Mouse (Mus musculus) forebrain, embryonic 16.5 days (tissue): ENCODE data around the gene Prrc2c. TPM values are rescaled to one million over a fixed set of nuclear protein-coding genes. Genes with fewer than 3 reads are reported as not detected.
"Not testable (repeated sequence)": the region's sequence is repeated elsewhere in the genome, so short reads cannot be mapped to it uniquely, and the experiment has no call there.

Experiments used
- ATAC-seq: fragments of 200-750 bp; cut with Nextera tagmentation; 2 replicates; pipeline ENCODE4 v1.8.0; 2017; ENCODE audit warnings: mild to moderate bottlenecking, moderate library complexity
- H3K27ac ChIP-seq: fragments of 300-500 bp; sonication (generic); 2 replicates; pipeline ENCODE4 v1.5.1; 2014; ENCODE audit warnings: low read length, control low read depth
- H3K27me3 ChIP-seq: fragments of 300-500 bp; sonication (generic); replicated peaks from 2 replicates; pipeline ENCODE4 v1.6.1; 2014; ENCODE audit warnings: low read length; ENCODE audit not compliant: control insufficient read depth, insufficient read depth
- H3K36me3 ChIP-seq: fragments of 300-500 bp; sonication (generic); 2 replicates; pipeline ENCODE4 v1.6.1; 2014; ENCODE audit not compliant: control insufficient read depth, insufficient read depth
- H3K4me1 ChIP-seq: fragments of 300-500 bp; sonication (generic); replicated peaks from 2 replicates; pipeline ENCODE4 v1.6.1; 2014; ENCODE audit warnings: low read length; ENCODE audit not compliant: control insufficient read depth, insufficient read depth
- H3K4me2 ChIP-seq: fragments of 300-500 bp; sonication (generic); 2 replicates; pipeline ENCODE4 v1.6.1; 2014; ENCODE audit warnings: mild to moderate bottlenecking, low read length, control low read depth
- H3K4me3 ChIP-seq: fragments of 300-500 bp; sonication (generic); replicated peaks from 2 replicates; pipeline ENCODE4 v1.5.1; 2014; ENCODE audit warnings: mild to moderate bottlenecking, low read length, control low read depth
- H3K9ac ChIP-seq: fragments of 300-500 bp; sonication (generic); replicated peaks from 2 replicates; pipeline ENCODE4 v1.6.1; 2014; ENCODE audit warnings: low read depth, low read length, control low read depth
- H3K9me3 ChIP-seq: fragments of 300-500 bp; sonication (generic); 2 replicates; pipeline ENCODE4 v1.6.1; 2016; ENCODE audit warnings: low read length; ENCODE audit not compliant: control insufficient read depth
- WGBS: fragments of 180-500 bp; shearing (Covaris S2); extraction: QIAGEN DNeasy Blood & Tissue Kit; methylation state at CpG from one replicate; pipeline ENCODE4 v1.1.7; 2014; 5-methylcytosine and 5-hydroxymethylcytosine counted together
- polyA plus RNA-seq: library from polyadenylated mRNA; unstranded; fragments of >200 nt; fragmentation: Nextera tagmentation; extraction: Ambion mirVana; gene quantifications from 2 replicates; pipeline ENCODE4 v1.2.1, GENCODE M21; 2015

The Prrc2c gene
- polyA plus RNA-seq, result 123 and 134 TPM in 2 replicates

- Histone ChIP-seq H3K27ac (peak within 1 kb of the TSS; percentile 97), H3K4me1 (peaks cover 13% of the 10 kb centered on the region), H3K36me3 (no peaks in the 10 kb centered on the region), H3K4me2 (peak within 1 kb of the TSS; percentile 75), H3K27me3 (no peaks in the 10 kb centered on the region), H3K9ac (peak within 1 kb of the TSS; percentile 93), H3K9me3 (no peaks in the 10 kb centered on the region), H3K4me3 (peak within 1 kb of the TSS; percentile 85)
- WGBS, result under 1% methylated on average over 36 of the region's 36 CpGs
- peak; percentile 96 for ATAC-seq
Measured at GRCm38 (mm10) chr1:162740401-162740835, at the start of gene Prrc2c. TSS of gene Prrc2c (minus strand) at chr1:162740556.

GRCm38 (mm10) chr1:162785222-162785621 lies 44.9 kb upstream of the Prrc2c start:
- no peaks in the 10 kb centered on the region for H3K4me1 ChIP-seq
- H3K4me2 ChIP-seq, result no peak overlapping the region
- no peaks in the 10 kb centered on the region for H3K36me3 ChIP-seq
- no peak overlapping the region for H3K4me3 ChIP-seq
- ATAC-seq, result peak; percentile 38; the same call in 1 of the 2 replicates
- 58% methylated on average over 4 of the region's 4 CpGs for WGBS
- H3K27ac ChIP-seq, result no peak overlapping the region
- H3K27me3 ChIP-seq, result no peaks in the 10 kb centered on the region
- H3K9me3 ChIP-seq, result no peaks in the 10 kb centered on the region
- no peak overlapping the region for H3K9ac ChIP-seq

GRCm38 (mm10) chr1:162783669-162784248 lies 43.4 kb upstream of the Prrc2c start:
- Histone ChIP-seq H3K9ac (no peak overlapping the region), H3K9me3 (no peaks in the 10 kb centered on the region), H3K4me3 (no peak overlapping the region), H3K27ac (no peak overlapping the region), H3K4me1 (no peaks in the 10 kb centered on the region), H3K4me2 (no peak overlapping the region), H3K27me3 (no peaks in the 10 kb centered on the region), H3K36me3 (no peaks in the 10 kb centered on the region)
- ATAC-seq, result no peak
- 87% methylated on average over 7 of the region's 7 CpGs for WGBS

- not testable (repeated sequence) for H3K4me2 ChIP-seq, H3K27ac ChIP-seq, H3K4me1 ChIP-seq, H3K9ac ChIP-seq, H3K9me3 ChIP-seq, H3K4me3 ChIP-seq, ATAC-seq, H3K36me3 ChIP-seq, H3K27me3 ChIP-seq
- WGBS, result 94% methylated on average over 2 of the region's 2 CpGs
Measured at GRCm38 (mm10) chr1:162781035-162781434, 40.7 kb upstream of the Prrc2c start.

GRCm38 (mm10) chr1:162777943-162778538 lies 37.7 kb upstream of the Prrc2c start:
- 94% methylated on average over 5 of the region's 5 CpGs for WGBS

GRCm38 (mm10) chr1:162773661-162774060 lies 33.3 kb upstream of the Prrc2c start:
- H3K36me3 ChIP-seq, result no peaks in the 10 kb centered on the region
- ATAC-seq, result peak; percentile 93
- H3K4me3 ChIP-seq, result no peak overlapping the region
- H3K27me3 ChIP-seq, result no peaks in the 10 kb centered on the region
- no peak overlapping the region for H3K27ac ChIP-seq
- no peaks in the 10 kb centered on the region for H3K4me1 ChIP-seq
- no peaks in the 10 kb centered on the region for H3K9me3 ChIP-seq
- H3K4me2 ChIP-seq, result no peak overlapping the region
- 46% methylated on average over 4 of the region's 4 CpGs for WGBS
- no peak overlapping the region for H3K9ac ChIP-seq

More at GRCm38 (mm10) chr1:162777943-162778538, 37.7 kb upstream of the Prrc2c start:
- no peak overlapping the region for H3K4me3 ChIP-seq
- no peak for ATAC-seq
- no peaks in the 10 kb centered on the region for H3K9me3 ChIP-seq
- no peak overlapping the region for H3K9ac ChIP-seq
- H3K4me1 ChIP-seq, result no peaks in the 10 kb centered on the region
- no peak overlapping the region for H3K27ac ChIP-seq
- no peaks in the 10 kb centered on the region for H3K36me3 ChIP-seq
- no peaks in the 10 kb centered on the region for H3K27me3 ChIP-seq
- H3K4me2 ChIP-seq, result no peak overlapping the region

- H3K4me3 ChIP-seq, result no peak overlapping the region
- 60% methylated on average over 4 of the region's 4 CpGs for WGBS
- H3K4me1 ChIP-seq, result no peaks in the 10 kb centered on the region
- no peak overlapping the region for H3K9ac ChIP-seq
- no peaks in the 10 kb centered on the region for H3K27me3 ChIP-seq
- ATAC-seq, result no peak
- no peaks in the 10 kb centered on the region for H3K9me3 ChIP-seq
- H3K36me3 ChIP-seq, result no peaks in the 10 kb centered on the region
- no peak overlapping the region for H3K4me2 ChIP-seq
- no peak overlapping the region for H3K27ac ChIP-seq
Measured at GRCm38 (mm10) chr1:162771617-162772360, 31.4 kb upstream of the Prrc2c start.

- H3K4me1 ChIP-seq, result peaks cover 3% of the 10 kb centered on the region; the same call in 1 of the 2 replicates
- no peaks in the 10 kb centered on the region for H3K27me3 ChIP-seq
- no peak overlapping the region for H3K27ac ChIP-seq
- no peak for ATAC-seq
- 90% methylated on average over 6 of the region's 6 CpGs for WGBS
- no peak overlapping the region for H3K9ac ChIP-seq
- H3K4me2 ChIP-seq, result no peak overlapping the region
- H3K36me3 ChIP-seq, result no peaks in the 10 kb centered on the region
- H3K9me3 ChIP-seq, result no peaks in the 10 kb centered on the region
- no peak overlapping the region for H3K4me3 ChIP-seq
Measured at GRCm38 (mm10) chr1:162752009-162752408, 11.7 kb upstream of the Prrc2c start.

GRCm38 (mm10) chr1:162749607-162750006 lies 9.3 kb upstream of the Prrc2c start:
- no peaks in the 10 kb centered on the region for H3K36me3 ChIP-seq
- ATAC-seq, result peak; percentile 45
- H3K27me3 ChIP-seq, result no peaks in the 10 kb centered on the region
- H3K4me3 ChIP-seq, result no peak overlapping the region
- no peaks in the 10 kb centered on the region for H3K9me3 ChIP-seq
- H3K9ac ChIP-seq, result no peak overlapping the region
- peaks cover 3% of the 10 kb centered on the region; the same call in 1 of the 2 replicates for H3K4me1 ChIP-seq
- 70% methylated on average over 7 of the region's 7 CpGs for whole genome bisulfite sequencing
- H3K27ac ChIP-seq, result no peak overlapping the region
- H3K4me2 ChIP-seq, result no peak overlapping the region
